Mouse (Mus musculus): Measurements from ENCODE around the gene Phf19.

Phf19 gene

DNA sequence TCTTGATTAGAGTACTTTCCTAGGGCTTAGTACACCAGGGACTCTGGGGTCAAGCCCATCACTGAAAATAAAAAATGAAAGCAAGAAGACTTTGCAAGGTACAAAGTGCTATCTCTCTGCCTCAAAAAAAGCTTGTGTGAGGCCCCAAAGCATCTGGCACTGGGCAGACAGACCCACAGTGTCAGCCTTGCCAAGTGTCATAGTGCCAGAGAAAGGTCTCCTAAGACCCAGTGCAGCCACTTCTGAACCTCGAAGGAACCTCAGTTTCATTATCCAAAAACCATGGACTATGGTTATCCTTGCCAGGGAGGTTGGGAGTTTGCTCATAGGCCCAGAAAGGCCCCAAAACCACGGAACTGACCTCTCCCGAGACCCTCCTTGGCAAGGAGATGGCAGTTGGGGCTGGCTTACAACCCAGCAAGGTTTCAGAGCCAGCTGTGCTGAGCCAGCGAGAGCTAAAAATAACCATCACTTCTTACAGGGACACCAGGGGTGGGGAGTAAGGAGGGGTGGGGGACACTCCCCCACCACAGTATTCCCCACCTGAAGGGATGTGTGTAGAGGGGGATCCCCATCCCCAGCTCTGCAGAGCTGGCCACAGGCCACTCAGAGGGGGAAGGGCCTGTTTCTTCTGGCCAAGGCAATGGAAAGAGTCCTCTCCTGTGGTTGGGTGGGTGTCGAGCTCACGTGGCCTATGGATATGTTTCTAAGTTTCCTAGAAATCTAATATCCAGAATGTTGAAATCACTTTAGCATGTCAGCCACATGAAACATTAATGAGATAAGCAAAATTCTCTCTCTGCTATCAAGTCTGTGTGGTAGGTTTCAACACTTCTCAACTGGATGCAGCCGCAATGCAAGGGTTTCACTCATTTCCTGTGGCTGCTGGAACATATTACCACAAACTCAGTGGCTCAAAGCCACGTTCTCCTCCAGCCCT lies 24.7 kb upstream of the Phf19 start:
- DNase-seq (ENCODE audit: low spot score) = no peak

DNA sequence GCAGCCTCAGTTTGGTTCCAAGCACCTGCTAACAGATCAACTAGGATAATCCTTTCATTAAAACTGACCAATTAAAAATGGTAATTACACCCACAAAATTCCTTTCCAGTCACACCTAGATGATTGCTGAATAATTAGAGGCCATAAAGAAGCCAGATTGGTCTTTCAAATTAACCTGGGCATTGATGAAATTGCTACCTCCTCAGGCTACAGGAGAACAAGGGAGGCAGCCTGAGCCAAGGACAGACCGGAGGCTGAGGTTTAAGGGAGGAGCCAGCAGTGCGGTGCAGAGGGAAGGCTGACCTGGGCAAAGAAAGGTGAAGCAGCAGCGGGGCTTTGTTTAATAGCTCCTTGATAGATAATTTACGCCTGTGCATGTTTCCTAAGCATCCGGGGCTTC lies 23.6 kb upstream of the Phf19 start:
- no peak for DNase-seq (ENCODE audit: low spot score)

DNA sequence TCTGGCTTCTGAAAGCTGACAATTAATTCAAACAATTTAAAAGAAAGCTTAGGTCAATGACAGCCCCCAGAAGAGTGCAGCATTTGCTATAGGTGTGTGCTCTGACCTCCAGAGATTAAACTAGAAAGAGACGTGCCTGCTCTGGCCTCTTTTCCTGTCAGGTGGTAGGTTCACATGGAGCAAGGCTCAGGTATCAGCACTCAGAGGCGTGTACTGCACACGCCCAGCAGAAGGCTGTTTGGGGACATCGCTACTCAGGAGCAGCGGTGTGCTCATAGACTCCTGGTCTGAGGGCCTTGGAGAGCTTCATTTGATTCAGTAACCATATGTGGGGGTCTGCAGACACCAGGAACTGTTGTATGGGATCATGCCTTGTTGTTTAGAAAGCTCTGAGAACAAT lies 13.5 kb upstream of the Phf19 start:
- DNase-seq (ENCODE audit: low spot score) = no peak

DNA sequence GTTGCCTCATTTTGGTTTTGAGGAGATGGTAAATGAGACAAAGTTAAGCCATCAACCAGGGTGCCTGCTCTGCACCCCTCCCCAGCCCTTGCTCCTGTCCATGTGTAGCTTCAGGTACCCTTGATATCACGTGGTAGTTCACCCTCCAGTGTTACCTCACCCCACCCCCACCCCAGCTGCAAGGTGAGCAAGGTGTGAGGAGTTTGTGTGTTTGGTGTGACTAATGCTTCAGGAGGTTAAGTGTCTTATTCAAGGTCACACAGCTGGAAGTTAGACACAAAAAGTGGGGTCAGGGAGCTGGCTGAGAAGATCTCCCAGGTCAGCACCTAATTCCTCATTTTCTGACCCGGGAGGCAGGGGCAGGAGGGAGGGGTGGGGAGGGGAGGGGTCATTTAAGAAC lies 8.9 kb upstream of the Phf19 start:
- no peak for DNase-seq (ENCODE audit: low spot score)

DNA sequence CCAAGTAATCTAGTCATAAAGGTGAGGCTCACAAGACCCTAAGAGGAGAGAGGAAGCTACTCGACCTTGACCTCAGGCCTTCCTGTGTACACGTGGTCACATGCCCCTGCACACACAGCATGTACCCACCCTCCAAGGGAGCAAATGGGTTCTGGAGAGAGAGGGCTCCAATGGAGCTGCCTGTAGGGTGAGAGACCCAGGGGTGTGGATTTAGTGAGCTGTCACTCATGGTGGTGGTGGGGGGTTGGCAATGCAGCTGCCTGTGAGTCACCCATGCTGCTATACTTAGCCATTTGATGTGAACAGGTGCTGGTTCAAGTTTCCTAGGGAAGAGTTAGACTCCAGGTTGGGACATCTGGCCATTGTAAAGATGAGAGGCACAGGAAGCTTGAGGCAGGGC lies 6.3 kb upstream of the Phf19 start:
- DNase-seq (ENCODE audit: low spot score) = no peak

DNA sequence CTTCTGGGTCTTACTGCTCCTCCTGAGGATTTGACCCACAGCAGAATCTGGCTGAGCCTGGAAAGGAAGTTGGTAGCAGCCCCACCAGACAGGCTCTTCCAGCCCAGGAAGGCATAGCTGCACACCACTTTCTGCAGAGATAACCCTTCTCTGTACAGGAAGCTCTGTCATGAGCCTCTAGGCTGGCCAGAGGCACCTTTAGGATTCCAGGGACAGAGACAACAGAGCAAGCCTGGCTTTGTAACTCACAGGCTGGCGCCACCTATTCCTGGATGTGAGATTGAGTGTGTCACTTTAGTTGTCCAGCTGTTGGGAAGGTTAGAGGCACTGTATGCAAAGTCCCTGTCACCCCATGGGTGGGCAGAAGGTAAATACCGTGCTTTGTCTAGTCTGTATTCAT lies 1.3 kb upstream of the Phf19 start:
- no peak for DNase-seq (ENCODE audit: low spot score)

DNA sequence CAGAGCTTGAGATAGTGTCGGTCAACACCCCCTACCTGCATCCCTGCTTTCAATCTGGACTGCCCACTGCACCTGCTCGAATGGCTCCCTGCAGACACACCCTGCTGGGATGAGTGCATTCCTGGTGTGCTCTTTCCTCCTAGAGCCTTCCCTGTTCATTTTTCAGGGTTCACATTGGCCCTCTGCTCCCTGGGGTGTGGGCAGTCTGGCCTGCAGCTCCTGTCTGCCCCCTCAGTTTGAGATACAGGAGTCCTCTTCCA lies 927 bp upstream of the Phf19 start:
- no peak for DNase-seq (ENCODE audit: low spot score)

DNA sequence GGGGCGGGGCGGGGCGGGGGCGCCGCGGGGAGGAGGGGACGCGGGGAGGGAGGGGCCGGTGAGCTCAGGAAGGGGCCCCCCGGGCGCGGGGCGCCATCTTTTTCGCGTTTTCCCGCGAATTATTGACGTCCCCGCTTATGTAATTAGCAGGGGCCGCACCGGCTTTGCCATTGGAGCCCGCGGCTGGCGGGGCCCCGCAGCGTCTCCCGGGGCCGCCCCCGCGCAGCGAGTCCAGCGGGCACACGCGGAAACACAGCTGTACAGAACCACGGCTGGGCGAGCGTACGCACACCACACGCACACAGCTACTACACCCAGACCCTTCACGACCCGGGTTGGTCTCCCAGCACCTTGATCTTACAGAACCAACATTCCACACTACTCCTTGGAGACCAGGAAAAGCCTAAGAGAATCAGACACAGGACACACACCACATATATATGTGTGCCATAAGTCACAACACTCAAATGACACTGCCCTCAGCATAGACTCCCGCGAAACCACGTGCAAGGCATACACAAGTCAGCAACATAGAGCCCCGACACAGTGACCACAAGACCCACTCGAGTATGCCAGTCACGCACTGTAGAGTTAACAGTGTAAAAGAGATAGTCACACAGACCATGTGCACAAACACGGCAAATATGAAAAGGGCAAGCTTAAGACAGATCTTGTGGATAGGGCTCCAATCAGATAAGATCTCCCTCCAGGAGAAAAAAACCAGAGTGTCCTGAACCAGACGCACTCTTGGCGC lies 420 bp upstream of the Phf19 start:
- DNase-seq (ENCODE audit: low spot score) = no peak

DNA sequence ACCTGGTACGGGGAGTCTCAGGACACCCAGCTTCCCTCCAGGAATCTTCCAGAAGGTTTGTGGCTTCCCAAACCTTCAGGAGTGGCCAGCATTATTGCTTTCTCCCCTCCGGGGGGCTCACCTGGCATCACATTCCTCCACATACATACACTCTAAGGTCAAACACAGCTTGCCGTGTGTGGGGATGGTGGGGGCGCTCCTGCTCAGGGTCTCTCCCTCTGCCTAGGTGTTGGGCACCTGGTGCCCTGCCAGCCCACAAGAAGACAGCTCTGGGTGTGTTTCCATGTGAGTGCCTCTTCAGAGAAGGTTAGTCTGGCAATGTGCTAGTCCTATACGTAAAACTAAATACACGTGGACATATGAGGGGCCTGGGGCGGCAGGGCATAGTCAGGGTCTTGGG lies 1.2 kb downstream of the Phf19 start:
- no peak for DNase-seq (ENCODE audit: low spot score)

DNA sequence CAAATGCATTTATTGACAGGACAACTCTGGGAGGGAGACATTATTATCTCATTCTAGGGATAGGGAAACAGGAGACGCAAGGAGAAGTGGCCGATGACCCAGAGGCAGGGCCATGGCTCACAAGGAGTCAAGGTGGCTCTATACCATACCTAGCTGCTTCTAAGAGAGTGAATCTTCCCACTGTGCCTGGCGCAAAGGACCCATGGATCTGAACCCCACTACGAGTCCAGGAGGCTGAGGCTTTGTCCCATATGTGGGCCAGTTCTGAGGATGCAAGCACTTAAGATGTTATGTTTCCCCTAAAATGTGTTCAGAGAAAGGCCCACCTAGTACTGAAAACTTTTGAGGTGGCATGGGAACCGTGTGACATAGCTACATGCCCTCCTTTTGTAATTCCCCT lies 2.0 kb downstream of the Phf19 start:
- no peak for DNase-seq (ENCODE audit: low spot score)

DNA sequence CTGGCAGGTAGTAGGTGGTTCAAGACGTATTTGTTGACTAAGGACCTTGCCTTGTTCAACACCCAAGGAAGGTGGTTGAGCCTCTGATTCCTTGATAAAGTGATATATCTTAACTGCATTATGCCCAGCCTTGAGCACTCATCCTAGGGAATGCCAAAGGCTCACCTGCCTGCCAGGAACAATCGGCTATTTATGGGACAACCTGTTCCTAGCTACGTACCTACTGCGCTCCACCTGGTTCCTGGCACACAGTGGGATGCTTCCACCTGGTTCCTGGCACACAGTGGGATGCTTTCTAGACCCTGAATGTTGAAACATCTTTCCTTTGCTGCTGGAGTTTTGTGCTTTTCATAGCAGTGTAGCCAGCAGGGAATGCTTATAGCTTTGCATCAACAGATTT lies 4.1 kb downstream of the Phf19 start:
- no peak for DNase-seq (ENCODE audit: low spot score)

DNA sequence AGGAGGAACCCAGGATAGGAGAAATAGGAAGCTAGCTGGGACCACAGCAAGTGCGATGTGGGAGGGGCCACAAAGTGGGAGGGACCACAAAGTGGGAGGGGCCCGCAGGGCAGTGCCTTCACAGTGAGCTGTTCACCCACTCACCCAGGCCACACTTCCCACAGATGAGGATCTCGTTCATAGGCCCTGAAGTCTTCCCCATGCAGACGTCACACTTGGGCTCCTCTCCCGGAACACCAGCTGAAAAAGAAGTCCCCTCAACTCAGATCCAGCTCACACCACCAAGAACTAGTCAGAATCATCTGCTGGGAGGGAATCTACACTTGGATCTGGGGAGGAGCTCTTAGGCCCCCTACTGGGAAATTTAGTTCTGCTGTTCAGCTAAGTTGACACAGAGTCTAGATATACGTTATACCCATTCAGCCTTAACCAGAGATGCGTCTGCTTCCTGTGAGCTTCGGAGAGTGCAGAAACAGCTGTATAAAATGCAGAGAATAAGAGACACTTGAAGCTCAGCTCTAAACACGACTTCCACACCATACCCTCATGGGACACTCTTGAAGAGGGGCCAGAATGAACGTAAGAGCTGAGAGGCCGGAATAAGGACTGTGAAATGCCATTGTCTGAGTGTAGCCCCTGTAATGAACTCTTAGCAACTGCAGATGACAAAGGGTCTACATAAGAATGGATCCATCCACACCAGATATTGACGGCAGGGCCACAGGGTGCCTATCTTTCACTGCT lies 6.8 kb downstream of the Phf19 start:
- DNase-seq (ENCODE audit: low spot score) = no peak

DNA sequence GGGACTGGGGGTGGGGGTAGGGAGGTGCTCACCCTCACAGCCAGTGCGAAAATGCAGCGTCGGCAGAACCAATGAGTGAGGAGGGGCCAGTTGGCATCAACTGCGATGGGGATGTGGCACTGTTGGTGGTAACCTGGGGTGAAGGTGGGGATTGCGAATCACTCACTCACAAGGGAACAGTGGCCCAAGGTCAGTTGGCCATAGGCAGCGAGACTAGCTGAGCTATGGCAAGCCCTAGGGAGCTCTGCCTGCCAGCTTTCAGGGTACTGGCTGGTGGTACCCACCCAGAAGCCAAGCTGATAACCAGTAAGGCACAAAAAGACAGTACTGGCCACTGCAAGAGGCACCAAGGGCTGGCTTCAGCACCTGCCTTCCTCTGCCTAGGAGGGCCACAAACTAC lies 7.4 kb downstream of the Phf19 start:
- DNase-seq (ENCODE audit: low spot score) = no peak

DNA sequence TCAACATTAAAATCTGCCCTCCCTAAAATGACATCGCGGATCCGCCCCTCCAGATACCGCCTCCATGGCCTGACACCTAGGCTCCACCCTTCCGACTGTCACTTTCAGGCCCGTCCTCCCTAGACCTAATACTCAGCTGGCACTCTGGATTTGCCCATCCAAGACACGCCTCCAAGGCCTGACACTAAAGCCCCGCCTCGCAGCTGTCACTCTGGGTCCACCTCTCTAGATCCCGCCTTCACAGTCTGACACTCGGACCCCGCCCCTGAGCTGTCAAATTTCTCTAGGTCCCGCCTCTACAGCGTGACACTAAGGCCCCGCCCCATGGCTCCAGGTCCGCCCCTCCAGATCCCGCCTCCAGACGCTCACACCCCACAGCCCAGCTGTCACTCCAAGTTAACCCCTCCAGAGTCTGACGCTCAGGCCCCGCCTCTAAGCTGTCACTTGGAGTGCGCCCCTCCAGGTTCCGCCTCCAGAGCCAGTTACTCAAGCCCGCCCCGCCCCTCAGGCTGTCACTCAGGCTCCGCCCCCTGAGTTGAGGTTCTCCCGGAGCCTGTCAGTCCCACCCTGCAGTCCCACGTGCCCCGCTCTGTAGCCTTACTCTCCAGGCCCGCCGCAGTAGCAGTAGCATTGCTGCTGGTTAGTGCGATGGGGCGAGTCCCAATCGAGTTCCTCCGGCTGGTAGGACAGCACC lies 8.8 kb downstream of the Phf19 start:
- peak; percentile 94 for DNase-seq (ENCODE audit: low spot score)

DNA sequence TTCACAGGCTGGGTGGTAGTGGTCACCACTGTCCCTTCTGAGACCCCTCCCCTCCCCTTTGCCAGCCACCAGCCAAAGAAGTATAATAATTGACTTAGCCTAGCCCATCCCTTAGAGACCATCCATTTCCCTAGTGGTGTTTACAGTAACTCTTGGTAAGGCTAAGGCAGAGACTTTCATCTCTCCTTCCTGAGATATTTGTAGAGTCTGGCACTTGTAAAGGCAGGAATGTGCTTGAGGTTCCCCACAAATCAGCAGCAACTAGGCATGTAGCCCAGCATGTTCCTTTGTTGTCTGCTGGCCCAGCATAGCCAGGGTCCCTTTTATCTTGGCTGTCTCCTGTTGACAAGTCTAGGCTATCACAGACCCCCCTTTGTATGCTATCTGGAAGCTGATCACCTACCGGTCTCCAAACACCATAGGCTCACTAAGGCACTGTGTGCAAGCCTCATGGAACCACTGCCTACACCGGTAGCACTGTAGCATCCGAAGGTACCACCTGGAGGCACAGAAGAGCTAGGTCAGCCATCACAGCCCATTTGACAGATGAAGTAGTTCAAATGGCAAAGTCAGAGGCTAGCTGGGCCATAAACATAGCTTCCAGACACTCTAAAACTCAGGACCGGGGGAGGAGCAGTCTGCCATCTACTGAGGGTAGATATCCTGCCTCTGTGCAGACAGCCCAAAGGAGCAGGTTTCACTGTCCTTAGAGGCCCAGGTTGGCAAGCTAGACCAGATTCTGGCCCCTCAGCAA lies 10.0 kb downstream of the Phf19 start:
- no peak for DNase-seq (ENCODE audit: low spot score)

DNA sequence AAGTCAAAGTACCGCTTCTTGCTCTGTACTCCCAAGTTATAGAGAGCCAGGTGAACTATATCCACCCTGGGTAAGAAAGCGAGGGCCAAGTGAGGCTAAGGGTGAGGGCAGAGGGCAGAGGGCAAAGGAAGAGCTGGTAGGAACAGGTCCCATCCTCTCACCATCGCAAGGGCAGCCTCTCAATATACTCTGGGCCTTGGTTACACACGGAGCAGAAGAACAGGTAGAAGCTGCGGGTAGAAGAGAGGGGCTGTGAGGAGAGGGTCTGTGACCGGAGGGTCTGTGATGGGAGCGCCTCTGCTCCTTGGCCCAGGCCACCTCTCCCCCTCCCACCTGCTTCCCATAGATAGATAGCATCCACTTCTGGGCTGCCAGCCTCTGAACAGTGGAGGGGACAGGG lies 10.6 kb downstream of the Phf19 start:
- DNase-seq (ENCODE audit: low spot score) = no peak

DNA sequence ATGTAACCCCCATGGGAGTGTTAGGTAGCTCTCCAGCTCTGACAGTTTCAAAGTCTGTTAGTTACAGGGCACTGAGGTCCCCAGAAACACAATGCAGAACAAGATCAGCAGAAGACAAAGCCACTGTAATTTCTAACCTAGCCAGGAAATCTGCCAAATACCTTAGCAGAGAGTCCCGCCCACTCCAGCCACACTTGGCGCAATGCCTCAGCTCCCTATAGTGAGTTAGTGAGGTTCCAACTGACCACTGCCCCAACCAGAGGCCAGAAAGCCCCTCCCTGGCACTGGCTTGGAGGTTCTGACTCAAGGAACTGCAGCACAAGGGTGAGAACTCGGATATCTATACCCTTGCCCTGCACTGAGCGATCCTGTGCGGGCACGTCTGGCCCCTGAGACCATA lies 11.1 kb downstream of the Phf19 start:
- DNase-seq (ENCODE audit: low spot score) = no peak

DNA sequence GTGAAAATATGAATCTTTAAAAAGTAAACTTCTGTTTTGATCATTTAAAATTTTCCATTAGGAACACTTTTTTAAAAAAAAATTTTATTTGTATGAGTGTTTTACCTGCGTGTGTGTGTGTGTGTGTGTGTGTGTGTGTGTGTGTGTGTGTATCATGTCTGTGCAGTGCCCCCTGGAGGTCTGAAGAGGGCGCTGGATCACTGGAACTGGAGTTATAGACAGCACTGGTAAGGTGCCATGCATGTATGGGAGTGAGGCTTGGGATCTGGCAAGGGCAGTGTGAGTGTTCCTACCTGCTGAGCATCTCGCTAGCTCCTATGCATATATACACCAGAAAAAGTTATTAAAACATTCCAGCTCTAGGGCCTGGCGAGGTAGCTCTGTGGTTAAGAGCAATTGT lies 12.1 kb downstream of the Phf19 start:
- no peak for DNase-seq (ENCODE audit: low spot score)

DNA sequence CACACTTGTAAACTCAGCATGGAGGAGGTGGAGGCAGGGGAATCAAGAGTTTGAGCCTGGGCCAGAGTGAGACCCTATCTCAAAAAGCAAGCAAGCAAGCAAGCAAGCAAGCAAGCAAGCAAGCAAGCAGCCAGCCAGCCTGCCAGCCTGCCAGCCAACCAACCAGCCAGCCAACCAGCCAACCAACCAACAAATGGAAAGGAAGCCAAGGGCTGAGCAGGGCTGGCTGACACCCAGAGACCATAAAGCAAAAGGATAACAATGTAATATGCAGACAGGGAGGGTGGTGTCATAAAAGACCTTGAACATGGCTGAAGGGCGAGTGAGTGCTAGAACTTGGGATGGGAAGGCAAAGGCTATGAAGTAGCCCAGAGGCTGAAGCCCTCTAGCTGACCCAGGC lies 13.4 kb downstream of the Phf19 start:
- DNase-seq (ENCODE audit: low spot score) = no peak

DNA sequence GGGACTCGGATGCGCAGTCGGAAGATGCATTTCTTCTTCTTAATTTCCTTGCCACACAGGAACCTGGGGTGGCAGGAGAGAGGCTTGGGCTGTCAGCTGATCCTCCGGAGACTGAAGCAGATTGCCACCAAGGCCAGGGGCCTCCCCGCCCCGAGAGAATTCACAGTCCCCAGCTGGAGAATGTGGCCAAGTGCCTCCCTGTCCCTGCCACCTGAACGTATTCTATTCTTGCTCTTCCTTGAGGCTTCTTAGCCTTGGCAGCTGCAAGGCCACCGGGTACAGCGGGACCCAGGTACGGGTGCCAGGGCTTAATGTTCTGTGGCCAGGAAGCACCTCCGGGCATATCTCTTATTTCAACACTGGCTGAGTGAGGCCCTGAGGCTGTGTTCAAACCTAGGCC lies 14.1 kb downstream of the Phf19 start:
- DNase-seq (ENCODE audit: low spot score) = no peak

DNA sequence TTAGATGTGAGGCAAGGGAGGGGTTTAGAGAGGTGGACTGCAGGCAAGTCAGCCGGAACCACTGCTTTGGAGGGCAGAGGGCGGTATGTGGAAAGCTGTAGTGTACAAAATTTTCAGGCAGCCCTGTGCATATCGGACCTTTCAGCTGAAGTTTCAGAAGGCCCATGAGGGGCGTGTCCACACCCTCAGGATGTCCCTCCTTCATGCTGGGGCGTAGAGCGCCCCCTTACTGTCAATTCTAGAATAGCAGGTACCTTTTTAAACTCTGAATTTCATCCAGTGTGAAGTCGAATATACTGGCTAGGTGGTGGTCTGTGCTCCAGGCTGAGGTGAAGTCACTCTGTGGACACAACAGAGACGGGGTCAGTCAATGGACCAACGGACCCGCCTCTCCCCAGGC lies 16.0 kb downstream of the Phf19 start:
- no peak for DNase-seq (ENCODE audit: low spot score)
